Mouse (Mus musculus) right cerebral cortex, postnatal 25 days (tissue): ENCODE results near the gene Dgki.

Source experiments
- DNase-seq: peaks from one replicate; pipeline ENCODE4 v3.0.0; 2022

The Dgki gene

DNA sequence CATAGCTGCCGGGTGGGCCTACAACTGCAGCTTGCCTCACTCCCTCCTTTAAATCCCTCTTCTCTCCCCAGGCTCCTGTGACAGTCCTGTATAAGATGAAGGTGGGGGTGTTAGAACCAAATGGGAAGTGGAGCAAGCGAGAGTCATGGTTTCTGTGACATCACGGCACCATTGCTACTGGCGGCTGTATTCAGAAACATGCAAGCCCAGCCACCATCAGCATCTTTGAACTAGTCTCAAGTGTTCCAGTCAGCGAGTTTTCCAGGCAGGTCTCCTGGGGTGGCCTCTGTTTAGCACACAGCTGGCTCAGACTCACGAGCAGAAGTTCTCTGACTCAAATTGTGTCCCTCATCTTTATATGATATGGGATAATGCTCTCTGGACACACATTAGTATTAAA is 68.8 kb downstream of the Dgki start:
- DNase-seq = no peak

GRCm38 (mm10) chr6:37222947-37223510 is 77.0 kb downstream of the Dgki start:
- DNase-seq = no peak

- DNase-seq = no peak
These were observed 78.0 kb downstream of the Dgki start for GRCm38 (mm10) chr6:37222016-37222415.

- no peak for DNase-seq
These were observed 80.9 kb downstream of the Dgki start for GRCm38 (mm10) chr6:37219110-37219509.

- DNase-seq = peak; percentile 72
These were observed 83.6 kb downstream of the Dgki start for GRCm38 (mm10) chr6:37216342-37216763.

DNA sequence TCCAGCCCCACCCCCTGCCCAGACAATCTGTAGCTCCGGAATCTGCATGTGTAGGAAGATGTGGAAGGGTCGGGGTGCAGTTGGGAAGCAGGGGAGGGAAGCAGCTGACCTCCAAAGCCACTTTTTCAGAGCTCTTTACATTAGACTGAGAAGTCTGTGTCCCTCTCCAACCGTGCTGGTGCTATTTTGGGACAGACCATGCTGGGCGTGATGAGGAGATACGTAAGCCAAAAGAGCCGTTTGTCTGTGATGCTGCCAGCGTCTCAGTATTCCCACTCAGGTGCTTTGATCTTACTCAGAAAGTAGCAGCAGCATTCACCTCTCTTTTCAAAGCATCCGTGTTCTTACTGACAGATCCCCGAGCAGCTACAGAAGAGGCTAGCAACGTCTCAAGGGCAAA is 84.3 kb downstream of the Dgki start:
- DNase-seq = peak; percentile 48

GRCm38 (mm10) chr6:37212930-37213329 is 87.1 kb downstream of the Dgki start:
- no peak for DNase-seq

GRCm38 (mm10) chr6:37211545-37212247 is 88.3 kb downstream of the Dgki start:
- no peak for DNase-seq

GRCm38 (mm10) chr6:37202901-37203300 is 97.1 kb downstream of the Dgki start:
- no peak for DNase-seq

DNA sequence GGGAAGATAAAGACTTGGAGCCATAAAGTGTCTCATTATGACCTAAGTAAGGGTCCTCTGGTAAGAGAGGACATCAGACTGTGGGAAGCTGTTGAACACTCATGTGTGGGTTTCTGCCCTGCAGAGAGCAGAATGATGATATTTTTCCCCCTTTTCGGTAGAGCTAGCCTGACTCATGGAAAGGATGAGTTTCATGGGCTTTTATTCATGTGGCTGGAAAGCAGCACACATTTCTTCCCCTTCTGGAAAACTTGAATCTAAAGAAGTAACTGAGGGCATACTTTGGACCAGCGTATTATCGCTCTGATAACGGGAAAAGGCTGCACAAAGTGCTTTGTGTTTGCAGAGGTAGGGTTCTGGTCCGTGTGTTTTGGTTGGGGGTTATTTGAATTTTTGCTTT is 99.1 kb downstream of the Dgki start:
- DNase-seq = no peak

- no peak for DNase-seq
These were observed 100.5 kb downstream of the Dgki start for GRCm38 (mm10) chr6:37199502-37199901.

DNA sequence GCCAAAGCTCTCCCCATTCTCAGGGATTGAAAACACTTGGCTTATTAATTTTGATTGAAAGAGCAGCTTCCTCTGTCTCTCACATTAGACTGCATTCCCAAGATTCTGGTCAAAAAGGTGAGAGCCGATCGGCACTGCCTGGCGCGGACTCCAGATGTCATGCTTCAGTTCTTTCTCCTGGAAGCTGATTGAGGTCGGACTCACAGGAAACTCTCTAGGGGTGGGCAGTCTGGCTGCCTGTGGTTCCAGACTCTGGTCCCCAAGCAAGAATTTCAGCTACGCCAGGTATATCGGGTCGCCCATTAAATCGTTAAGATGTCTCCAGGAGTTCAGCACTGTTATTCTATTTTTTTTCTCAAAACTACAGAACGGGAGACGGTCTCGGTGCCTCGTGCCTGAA is 102.2 kb downstream of the Dgki start:
- DNase-seq = no peak

DNA sequence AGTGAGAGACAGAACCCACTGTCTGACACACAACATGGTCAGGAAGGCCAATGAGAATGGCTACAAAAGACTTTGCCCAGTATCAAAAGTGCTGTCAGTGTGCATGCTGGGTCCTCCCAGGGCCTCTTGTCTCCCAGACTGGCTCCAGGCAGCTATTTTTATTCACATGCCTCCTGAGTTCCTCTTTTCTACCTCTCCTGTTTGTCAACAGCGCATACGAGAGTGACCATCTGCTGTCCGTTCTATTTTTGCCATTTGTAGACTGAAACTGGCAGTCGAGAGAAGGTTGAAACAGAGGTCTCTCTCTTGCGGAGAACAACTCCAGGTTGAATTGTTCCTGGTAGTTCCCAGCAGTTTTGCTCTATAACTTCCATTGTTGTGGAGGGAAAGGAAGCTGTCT is 103.1 kb downstream of the Dgki start:
- DNase-seq = no peak

DNA sequence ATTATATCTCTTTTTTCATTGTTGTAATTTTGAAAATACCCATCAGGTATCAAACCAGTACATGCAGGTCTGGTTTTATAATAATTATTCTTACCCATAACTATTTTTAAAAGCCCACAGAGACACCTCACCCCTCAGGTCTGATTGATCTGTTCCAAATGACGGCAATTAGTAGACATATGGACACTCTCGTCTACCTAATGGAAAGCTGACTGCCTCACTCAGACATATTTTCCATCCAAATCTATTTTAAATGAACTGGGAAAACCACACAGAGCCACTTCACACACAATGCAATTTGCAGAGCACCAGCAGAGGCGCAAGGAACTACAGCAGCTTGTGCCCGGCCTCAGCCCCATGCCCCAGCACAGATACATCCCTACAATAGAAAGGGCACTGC is 104.2 kb downstream of the Dgki start:
- no peak for DNase-seq

- no peak for DNase-seq
These were observed 118.0 kb downstream of the Dgki start for GRCm38 (mm10) chr6:37181961-37182360.

DNA sequence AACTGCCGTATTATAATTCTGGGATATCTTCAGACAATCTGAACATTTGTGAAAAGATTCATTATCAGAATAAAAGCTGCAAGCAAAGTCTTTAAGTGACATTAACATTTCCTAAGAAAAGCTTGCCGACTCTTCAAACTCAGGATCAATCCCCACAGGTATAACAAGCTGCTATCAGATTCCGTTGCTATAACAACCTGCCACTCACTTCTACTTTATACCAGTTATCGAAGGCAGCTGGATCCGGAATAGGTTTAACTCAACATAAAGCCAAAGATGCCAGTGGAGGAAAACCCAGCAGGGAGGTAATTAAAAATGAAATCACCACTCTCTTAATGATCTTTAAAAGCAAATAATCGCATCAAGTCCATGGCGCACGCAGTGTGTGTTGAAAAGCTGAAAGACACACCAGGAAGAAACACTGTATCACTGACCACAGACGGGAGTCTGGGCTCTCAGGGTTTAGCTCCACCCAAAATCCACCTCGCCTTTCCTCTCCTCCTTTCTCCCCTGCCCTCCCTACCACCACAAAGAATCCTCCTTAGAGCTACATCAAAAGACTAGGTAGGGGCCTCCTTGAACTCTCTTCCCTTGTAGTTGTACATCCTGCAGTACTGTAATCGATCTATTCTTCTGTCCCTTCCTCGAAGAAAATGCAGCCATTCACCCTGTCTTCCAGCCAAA is 128.7 kb downstream of the Dgki start:
- no peak for DNase-seq

- DNase-seq = no peak
These were observed 141.1 kb downstream of the Dgki start for GRCm38 (mm10) chr6:37158880-37159279.

GRCm38 (mm10) chr6:37154051-37154450 is 145.9 kb downstream of the Dgki start:
- DNase-seq = no peak

GRCm38 (mm10) chr6:37150483-37150882 is 149.5 kb downstream of the Dgki start:
- no peak for DNase-seq

DNA sequence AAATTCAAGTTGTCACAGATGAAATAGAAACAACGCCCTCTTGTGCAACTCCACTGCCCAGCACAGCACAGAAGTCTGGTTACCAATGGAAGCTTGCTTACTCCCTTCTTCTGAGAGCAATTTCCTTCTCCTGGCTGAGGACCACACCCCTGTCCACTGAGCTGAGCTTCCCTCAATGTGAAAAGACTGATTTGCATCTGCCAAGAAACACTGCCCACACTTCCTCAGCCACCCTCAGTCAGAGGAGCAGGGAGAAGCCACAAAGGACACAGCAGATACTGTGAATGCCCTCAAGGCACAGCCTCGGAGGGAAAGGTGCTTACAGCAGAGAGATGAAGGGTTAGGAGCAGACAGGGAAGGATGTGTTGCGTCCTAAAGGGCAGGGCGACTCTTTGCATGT is 149.9 kb downstream of the Dgki start:
- no peak for DNase-seq

- no peak for DNase-seq
These were observed 150.8 kb downstream of the Dgki start for GRCm38 (mm10) chr6:37149196-37149595.

DNA sequence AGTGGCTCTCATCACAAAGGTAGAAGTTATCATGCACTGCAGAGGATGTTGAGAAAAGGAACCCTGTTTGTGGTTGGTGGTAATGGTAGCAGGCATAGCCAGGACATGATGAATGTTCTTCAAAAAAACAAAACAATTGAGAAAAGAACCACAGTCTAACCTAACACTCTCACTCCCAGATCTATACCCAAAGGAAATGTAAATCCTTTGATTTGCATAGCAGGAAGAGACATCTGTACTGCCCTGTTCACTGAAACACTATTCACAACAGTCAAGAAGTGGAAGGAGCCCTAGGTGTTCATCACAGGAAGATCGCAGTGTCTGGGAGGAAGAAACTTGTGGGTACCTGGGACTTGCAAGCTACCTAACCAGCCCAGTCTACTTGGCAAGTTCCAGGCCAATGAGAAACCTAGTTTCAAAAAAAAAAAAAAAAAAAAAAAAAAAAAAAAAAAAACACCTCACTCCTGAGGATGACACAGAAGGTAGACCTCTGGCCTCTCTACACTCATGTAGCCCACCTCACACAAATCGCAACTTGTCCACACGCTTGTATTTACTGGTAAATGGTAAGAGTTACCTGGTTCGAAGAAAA is 152.5 kb downstream of the Dgki start:
- no peak for DNase-seq

GRCm38 (mm10) chr6:37143867-37144163 is 156.2 kb downstream of the Dgki start:
- no peak for DNase-seq
